Mouse (Mus musculus) brain, embryonic 14.5 days (tissue): ENCODE results near the gene Gm21987.

Source experiments
- CTCF ChIP-seq: fragments of 200-500 bp; IDR thresholded peaks from 2 replicates; pipeline ENCODE4 v1.5.1; 2012; ENCODE audit warnings: inconsistent platforms, mild to moderate bottlenecking, moderate library complexity, borderline replicate concordance; ENCODE audit not compliant: insufficient read depth, insufficient read length; ENCODE audit errors: extremely low read depth
- POLR2A ChIP-seq: fragments of 200-500 bp; IDR thresholded peaks from 2 replicates; pipeline ENCODE4 v1.6.1; 2012; ENCODE audit warnings: mild to moderate bottlenecking, inconsistent platforms, borderline replicate concordance; ENCODE audit not compliant: poor library complexity, insufficient read depth, insufficient read length, severe bottlenecking; ENCODE audit errors: extremely low read depth

GRCm38 (mm10) chr16:38348217-38348761 lies 1.4 kb downstream of the Gm21987 start:
- TF ChIP-seq CTCF (no peak), POLR2A (no peak)
